Mouse (Mus musculus) E14TG2a.4 (cell line): Measurements from ENCODE around the gene Chaf1a.

Experiments used
- CTCF ChIP-seq: conservative IDR thresholded peaks from 2 replicates; pipeline ENCODE4 v1.5.1; 2014; ENCODE audit warnings: low read length
- NANOG ChIP-seq: IDR thresholded peaks from 2 replicates; pipeline ENCODE4 v1.6.1; 2014; ENCODE audit warnings: borderline replicate concordance, low read length, mixed read lengths
- POU5F1 ChIP-seq: IDR thresholded peaks from 2 replicates; pipeline ENCODE4 v1.6.1; 2014; ENCODE audit warnings: low read length, borderline replicate concordance

GRCm38 (mm10) chr17:56098711-56099572 lies 58.7 kb downstream of the Chaf1a start:
- peak; percentile 22 for TF ChIP-seq CTCF
- TF ChIP-seq POU5F1: no peak
- no peak for TF ChIP-seq NANOG
